Mouse (Mus musculus) lung, embryonic 14.5 days (tissue): Measurements from ENCODE around the gene B230307C23Rik. TPM values are rescaled to one million over a fixed set of nuclear protein-coding genes. Genes with fewer than 3 reads are reported as not detected.
A peak's percentile ranks its signal among the peaks of the same experiment; 100 is the strongest.

Experiments used
- ATAC-seq: fragments of 200-750 bp; cut with Nextera tagmentation; 2 replicates; pipeline ENCODE4 v1.8.0; 2017; ENCODE audit warnings: mild to moderate bottlenecking, moderate TSS enrichment, moderate library complexity; ENCODE audit not compliant: insufficient read depth
- DNase-seq: peaks from one replicate; pipeline ENCODE4 v3.0.0-alpha.2; 2015
- H3K27ac ChIP-seq: fragments of 300-500 bp; sonication (generic); 2 replicates; pipeline ENCODE4 v1.5.1; 2014; ENCODE audit warnings: low read depth, mild to moderate bottlenecking, moderate library complexity
- H3K27me3 ChIP-seq: fragments of 300-500 bp; sonication (generic); 2 replicates; pipeline ENCODE4 v1.6.1; 2014; ENCODE audit warnings: low read length, control low read depth; ENCODE audit not compliant: insufficient read depth
- H3K36me3 ChIP-seq: fragments of 300-500 bp; sonication (generic); 2 replicates; pipeline ENCODE4 v1.6.1; 2014; ENCODE audit warnings: control low read depth; ENCODE audit not compliant: insufficient read depth
- H3K4me1 ChIP-seq: fragments of 300-500 bp; sonication (generic); 2 replicates; pipeline ENCODE4 v1.6.1; 2014; ENCODE audit warnings: antibody characterized with exemption, control low read depth; ENCODE audit not compliant: insufficient read depth
- H3K4me2 ChIP-seq: fragments of 300-500 bp; sonication (generic); 2 replicates; pipeline ENCODE4 v1.6.1; 2014; ENCODE audit warnings: mild to moderate bottlenecking
- H3K4me3 ChIP-seq: fragments of 300-500 bp; sonication (generic); 2 replicates; pipeline ENCODE4 v1.5.1; 2014; ENCODE audit warnings: low read depth, low read length
- H3K9ac ChIP-seq: fragments of 300-500 bp; sonication (generic); 2 replicates; pipeline ENCODE4 v1.6.1; 2014
- H3K9me3 ChIP-seq: fragments of 300-500 bp; sonication (generic); 2 replicates; pipeline ENCODE4 v1.6.1; 2016; ENCODE audit warnings: low read depth, low read length, control low read depth
- CTCF ChIP-seq: IDR thresholded peaks from 2 replicates; pipeline ENCODE4 v1.5.1; 2016; ENCODE audit warnings: antibody characterized with exemption, low read depth
- WGBS: fragments of 180-500 bp; shearing (Covaris S2); extraction: QIAGEN DNeasy Blood & Tissue Kit; methylation state at CpG from one replicate; pipeline ENCODE4 v1.1.7; 2014; 5-methylcytosine and 5-hydroxymethylcytosine counted together
- polyA plus RNA-seq: library from polyadenylated mRNA; unstranded; fragments of >200 nt; fragmentation: Nextera tagmentation; extraction: Ambion mirVana; gene quantifications from 2 replicates; pipeline ENCODE4 v1.2.1, GENCODE M21; 2014

The B230307C23Rik gene
- polyA plus RNA-seq, 1 experiment from 2014 or later = 23.3 TPM

- Histone ChIP-seq H3K27me3 (no peaks in the 10 kb centered on the region), H3K9ac (no peak overlapping the region), H3K9me3 (no peaks in the 10 kb centered on the region), H3K27ac (no peak overlapping the region), H3K36me3 (peaks cover 37% of the 10 kb centered on the region), H3K4me1 (peaks cover 5% of the 10 kb centered on the region; the same call in 1 of the 2 replicates), H3K4me3 (no peak overlapping the region), H3K4me2 (no peak overlapping the region)
- DNase-seq (no peak), ATAC-seq (no peak)
- TF ChIP-seq CTCF = no peak
Observed at GRCm38 (mm10) chr16:97957626-97958025, 39.5 kb upstream of the B230307C23Rik start.

GRCm38 (mm10) chr16:97958401-97958973, 38.6 kb upstream of the B230307C23Rik start:
- Histone ChIP-seq H3K27me3 (no peaks in the 10 kb centered on the region), H3K9ac (no peak overlapping the region), H3K27ac (no peak overlapping the region), H3K4me2 (no peak overlapping the region), H3K4me3 (no peak overlapping the region), H3K9me3 (no peaks in the 10 kb centered on the region), H3K36me3 (peaks cover 31% of the 10 kb centered on the region), H3K4me1 (peaks cover 5% of the 10 kb centered on the region; the same call in 1 of the 2 replicates)
- TF ChIP-seq CTCF = no peak
- DNase-seq (no peak), ATAC-seq (no peak)

- H3K4me2 ChIP-seq = no peak overlapping the region
- ATAC-seq = no peak
- H3K4me1 ChIP-seq = peaks cover 5% of the 10 kb centered on the region; the same call in 1 of the 2 replicates
Observed at GRCm38 (mm10) chr16:97960348-97960747, 36.8 kb upstream of the B230307C23Rik start.

GRCm38 (mm10) chr16:97961381-97962150, 35.5 kb upstream of the B230307C23Rik start:
- H3K4me3 ChIP-seq = peak overlapping the region; percentile 73
- H3K27ac ChIP-seq = peak overlapping the region; percentile 97
- no peaks in the 10 kb centered on the region for H3K27me3 ChIP-seq
- peaks cover 3% of the 10 kb centered on the region for H3K36me3 ChIP-seq
- ATAC-seq = peak; percentile 9
- WGBS = 4% methylated on average over 36 of the region's 36 CpGs
- peaks cover 5% of the 10 kb centered on the region; the same call in 1 of the 2 replicates for H3K4me1 ChIP-seq
- H3K4me2 ChIP-seq = peak overlapping the region; percentile 77
- H3K9me3 ChIP-seq = no peaks in the 10 kb centered on the region
- DNase-seq = peak; percentile 13
- TF ChIP-seq CTCF = no peak
- peak overlapping the region; percentile 85 for H3K9ac ChIP-seq

More at GRCm38 (mm10) chr16:97960348-97960747, 36.8 kb upstream of the B230307C23Rik start:
- Histone ChIP-seq H3K4me3 (no peak overlapping the region), H3K27me3 (no peaks in the 10 kb centered on the region), H3K36me3 (peaks cover 14% of the 10 kb centered on the region), H3K27ac (no peak overlapping the region), H3K9me3 (no peaks in the 10 kb centered on the region), H3K9ac (no peak overlapping the region)
- WGBS = 94% methylated on average over 3 of the region's 3 CpGs
- no peak for DNase-seq
- no peak for TF ChIP-seq CTCF

GRCm38 (mm10) chr16:97962151-97962948, 34.8 kb upstream of the B230307C23Rik start, which contains the start of the genes C2cd2 and Zbtb21:
C2cd2 (minus strand) TSS chr16:97962598.
Zbtb21 (minus strand) TSS chr16:97962622.
- no peaks in the 10 kb centered on the region for H3K9me3 ChIP-seq
- no peaks in the 10 kb centered on the region for H3K27me3 ChIP-seq
- DNase-seq (peak; percentile 98), ATAC-seq (peak; percentile 99)
- peak within 1 kb of the TSS; percentile 73 for H3K4me3 ChIP-seq
- under 1% methylated on average over 78 of the region's 78 CpGs for WGBS
- no peak for TF ChIP-seq CTCF
- H3K36me3 ChIP-seq = no peaks in the 10 kb centered on the region
- H3K4me1 ChIP-seq = peaks cover 5% of the 10 kb centered on the region; the same call in 1 of the 2 replicates
- H3K27ac ChIP-seq = peak within 1 kb of the TSS; percentile 97
- H3K9ac ChIP-seq = peak within 1 kb of the TSS; percentile 85
- peak within 1 kb of the TSS; percentile 77 for H3K4me2 ChIP-seq

- H3K4me3 ChIP-seq = no peak overlapping the region
- H3K4me2 ChIP-seq = no peak overlapping the region
- H3K4me1 ChIP-seq = peaks cover 5% of the 10 kb centered on the region; the same call in 1 of the 2 replicates
- DNase-seq = no peak
- no peak for TF ChIP-seq CTCF
- no peak overlapping the region for H3K9ac ChIP-seq
- WGBS = 86% methylated on average over 3 of the region's 3 CpGs
- H3K9me3 ChIP-seq = no peaks in the 10 kb centered on the region
- no peak for ATAC-seq
- no peaks in the 10 kb centered on the region for H3K27me3 ChIP-seq
- no peaks in the 10 kb centered on the region for H3K36me3 ChIP-seq
- no peak overlapping the region for H3K27ac ChIP-seq
Observed at GRCm38 (mm10) chr16:97963956-97964540, 33.1 kb upstream of the B230307C23Rik start.
